Mouse (Mus musculus): ENCODE data around the gene Rtcb. TPM values are rescaled to one million over a fixed set of nuclear protein-coding genes. Genes with fewer than 3 reads are reported as not detected.
A peak's percentile ranks its signal among the peaks of the same experiment; 100 is the strongest.

The Rtcb gene
- polyA plus RNA-seq, 1 experiment from 2014 or later: 196 TPM

DNA sequence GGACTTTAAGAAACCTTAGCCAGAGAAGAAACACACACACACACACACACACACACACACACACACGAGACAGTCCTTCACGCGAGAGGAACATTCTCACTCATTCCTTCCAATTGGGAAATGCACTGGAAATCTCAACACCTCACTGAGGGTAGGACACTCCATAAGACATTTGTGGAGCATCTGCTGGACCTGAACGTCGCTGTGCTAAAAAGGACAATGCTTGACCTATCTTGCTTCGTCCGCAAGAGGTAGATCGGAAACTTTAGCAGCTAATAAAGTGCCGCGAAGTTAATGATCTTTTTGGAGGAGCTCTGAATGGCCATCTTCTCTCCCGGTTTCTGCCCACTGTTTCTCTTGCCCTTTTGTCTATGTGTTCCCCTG lies 28.4 kb downstream of the Rtcb start:
- H3K27me3 ChIP-seq: 0 out of 2 replicates have a peak, but pooled peaks cover 4% of the 10 kb centered on the region
- H3K9me3 ChIP-seq: no peaks in the 10 kb centered on the region
- ATAC-seq (replicated peaks): 0 out of 2 replicates have a peak, but pooled peaks have one; percentile 7
- no peaks in the 10 kb centered on the region for H3K36me3 ChIP-seq
- WGBS: 39% methylated on average over 11 of the region's 11 CpGs
- peak overlapping the region; percentile 50 for H3K4me3 ChIP-seq
- H3K4me2 ChIP-seq (replicated peaks): peak overlapping the region; percentile 80
- peaks cover 19% of the 10 kb centered on the region for H3K4me1 ChIP-seq
- no peak overlapping the region for H3K27ac ChIP-seq (replicated peaks)
- no peak overlapping the region; the same call in 1 of the 2 replicates for H3K9ac ChIP-seq (replicated peaks)

GRCm38 (mm10) chr10:85928499-85929207 lies 29.0 kb downstream of the Rtcb start:
- peaks cover 19% of the 10 kb centered on the region for H3K4me1 ChIP-seq
- WGBS: 1% methylated on average over 63 of the region's 63 CpGs
- ATAC-seq (replicated peaks): peak; percentile 93
- H3K36me3 ChIP-seq: no peaks in the 10 kb centered on the region
- H3K27ac ChIP-seq (replicated peaks): no peak overlapping the region
- H3K27me3 ChIP-seq: 0 out of 2 replicates have a peak, but pooled peaks cover 4% of the 10 kb centered on the region
- H3K9me3 ChIP-seq: no peaks in the 10 kb centered on the region
- peak overlapping the region; percentile 50 for H3K4me3 ChIP-seq
- peak overlapping the region; percentile 80 for H3K4me2 ChIP-seq (replicated peaks)
- H3K9ac ChIP-seq (replicated peaks): peak overlapping the region; percentile 67

DNA sequence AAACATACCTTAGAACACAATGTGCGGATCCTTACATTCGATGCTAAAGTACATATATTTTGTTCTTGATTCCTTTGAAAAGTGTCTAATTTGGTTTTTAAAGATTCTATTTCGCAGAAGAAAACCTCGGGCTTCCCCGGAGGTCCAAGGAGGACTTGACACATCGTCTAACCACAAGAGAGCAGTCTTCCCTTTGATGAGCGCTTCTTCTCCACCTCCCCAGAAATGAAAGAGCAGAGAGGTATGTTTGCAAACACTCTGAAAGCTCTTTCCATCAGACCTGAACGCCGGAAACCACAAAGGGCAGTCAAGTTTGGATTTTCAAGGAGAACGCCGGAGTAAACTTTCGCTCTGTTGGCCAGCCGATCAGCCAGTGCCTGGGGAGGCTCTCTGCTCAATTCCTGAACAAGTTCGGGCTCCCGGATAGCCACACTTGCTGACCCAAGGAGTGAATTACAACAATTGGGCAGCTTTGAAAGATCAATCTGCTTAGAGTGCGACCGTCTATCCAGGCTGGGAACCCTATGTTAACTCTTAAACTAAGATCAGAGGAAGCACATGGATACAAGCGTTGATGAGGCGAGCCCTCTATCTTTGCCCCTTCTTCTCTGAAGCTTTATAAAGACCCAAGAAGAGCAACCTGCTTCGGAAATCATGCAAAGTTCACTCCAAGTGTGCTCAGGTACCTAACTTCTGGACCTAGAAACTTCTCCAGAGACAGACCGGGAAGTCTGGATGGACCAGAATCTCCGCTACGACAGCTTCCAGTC lies 29.8 kb downstream of the Rtcb start, which contains the start of gene Ascl4:
Gene Ascl4 (plus strand): TSS at position 6 of the 770 bp plus-strand sequence.
- H3K27me3 ChIP-seq: 0 out of 2 replicates have a peak, but pooled peaks cover 4% of the 10 kb centered on the region
- H3K4me2 ChIP-seq (replicated peaks): peak within 1 kb of the TSS; percentile 80
- H3K4me3 ChIP-seq: peak within 1 kb of the TSS; percentile 50
- H3K9ac ChIP-seq (replicated peaks): peak within 1 kb of the TSS; percentile 67
- peaks cover 19% of the 10 kb centered on the region for H3K4me1 ChIP-seq
- ATAC-seq (replicated peaks): no peak; the same call in 1 of the 2 replicates
- H3K36me3 ChIP-seq: no peaks in the 10 kb centered on the region
- H3K27ac ChIP-seq (replicated peaks): no peak within 1 kb of the TSS
- H3K9me3 ChIP-seq: no peaks in the 10 kb centered on the region
- WGBS: 2% methylated on average over 23 of the region's 23 CpGs

DNA sequence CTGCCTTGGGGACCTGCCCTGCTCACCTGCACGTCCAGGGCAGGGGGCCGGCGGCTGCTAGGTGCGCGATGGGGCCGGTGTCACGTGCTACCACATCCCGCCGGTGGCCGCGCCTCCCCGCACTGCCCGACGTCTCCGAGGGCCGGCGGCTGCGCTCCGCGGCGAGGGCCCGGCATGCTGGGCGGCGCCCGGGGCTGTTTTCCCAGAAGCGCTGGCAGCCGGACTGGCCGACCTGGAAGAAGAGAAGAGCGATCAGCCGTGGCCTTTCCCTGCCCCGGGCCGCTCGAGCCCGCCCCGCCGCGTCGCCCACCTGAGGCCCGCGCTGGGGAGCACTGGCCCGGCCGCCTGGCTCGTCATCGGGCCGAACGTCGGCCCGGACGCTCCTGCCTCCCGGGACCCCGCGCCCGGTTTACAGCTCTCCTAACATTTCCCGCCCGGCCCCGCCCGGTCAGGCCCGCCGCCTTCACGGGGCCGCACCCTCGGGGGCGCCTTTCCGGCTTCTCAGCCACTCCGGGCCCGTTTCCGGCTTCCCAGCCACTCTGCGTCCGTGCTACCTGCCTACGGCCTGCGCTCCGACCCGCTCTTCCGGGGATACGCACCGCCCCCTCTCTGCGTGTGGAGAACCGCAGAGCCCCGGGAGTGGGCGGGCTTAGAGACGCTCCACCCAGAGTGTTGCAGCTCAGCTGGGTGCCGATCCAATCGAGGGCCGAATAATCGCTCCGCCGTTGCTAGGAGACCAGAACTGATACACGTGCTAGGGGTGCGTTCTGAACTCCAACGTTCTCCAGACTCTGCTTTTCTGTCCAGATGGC lies 40.9 kb downstream of the Rtcb start, which contains the start of gene Prdm4:
Gene Prdm4 (minus strand): TSS at position 645 of the 812 bp plus-strand sequence.
- Histone ChIP-seq H3K27ac (replicated peaks) (peak within 1 kb of the TSS; percentile 87), H3K9me3 (no peaks in the 10 kb centered on the region), H3K27me3 (no peaks in the 10 kb centered on the region), H3K4me2 (replicated peaks) (peak within 1 kb of the TSS; percentile 72), H3K9ac (replicated peaks) (peak within 1 kb of the TSS; percentile 83), H3K4me3 (peak within 1 kb of the TSS; percentile 63), H3K4me1 (peaks cover 19% of the 10 kb centered on the region), H3K36me3 (peaks cover 25% of the 10 kb centered on the region)
- WGBS: under 1% methylated on average over 63 of the region's 90 CpGs
- peak; percentile 99 for ATAC-seq (replicated peaks)

Other genes starting within 250 kb of the Rtcb start
- 80.0 and 83.6 TPM in 2 replicates for gene Pwp1, start 128.3 kb downstream of the Rtcb start, polyA plus RNA-seq (2015; fragmentation: Nextera tagmentation; extraction: Ambion mirVana)
- gene Prdm4, start 40.7 kb downstream of the Rtcb start, polyA plus RNA-seq (2015; fragmentation: Nextera tagmentation; extraction: Ambion mirVana): 20.5 and 21.8 TPM in 2 replicates
- 0.38 and 0.41 TPM in 2 replicates for gene Ascl4, start 30.1 kb downstream of the Rtcb start, polyA plus RNA-seq (2015; fragmentation: Nextera tagmentation; extraction: Ambion mirVana)
- gene Bpifc, start 54.1 kb upstream of the Rtcb start, polyA plus RNA-seq (2015; fragmentation: Nextera tagmentation; extraction: Ambion mirVana): not detected in 2 replicates
- gene Fbxo7, start 64.1 kb upstream of the Rtcb start, polyA plus RNA-seq (2015; fragmentation: Nextera tagmentation; extraction: Ambion mirVana): 15.0 and 15.4 TPM in 2 replicates

All from forebrain, embryonic 15.5 days (tissue).